Mouse (Mus musculus): ENCODE results near the gene Ugt3a1. TPM values are rescaled to one million over a fixed set of nuclear protein-coding genes. Genes with fewer than 3 reads are reported as not detected.

Ugt3a1 gene
- polyA plus RNA-seq (2012; ENCODE audit: low replicate concordance): not detected in 2 replicates

GRCm38 (mm10) chr15:9276838-9277295 is at the start of gene Ugt3a1:
TSS of gene Ugt3a1 (plus strand) at chr15:9276888.

GRCm38 (mm10) chr15:9335341-9335740 is 58.7 kb downstream of the Ugt3a1 start, which contains the start of gene Ugt3a2:
TSS of gene Ugt3a2 (plus strand) at chr15:9335550.

Other genes with a start within 250 kb of the Ugt3a1 start
- gene Nadk2, start 205.6 kb upstream of the Ugt3a1 start, polyA plus RNA-seq (2012; ENCODE audit: low replicate concordance): 9.3 and 12.9 TPM in 2 replicates
- gene Lmbrd2, start 136.3 kb upstream of the Ugt3a1 start, polyA plus RNA-seq (2012; ENCODE audit: low replicate concordance): 0.98 and 1.5 TPM in 2 replicates
- gene Skp2, start 121.5 kb upstream of the Ugt3a1 start, polyA plus RNA-seq (2012; ENCODE audit: low replicate concordance): 1.4 and 2.7 TPM in 2 replicates
- not detected in 2 replicates for gene Ugt3a2, start 58.7 kb downstream of the Ugt3a1 start, polyA plus RNA-seq (2012; ENCODE audit: low replicate concordance)
- 0.29 TPM in 1 of 2 replicates, not detected in the other for gene Capsl, start 159.1 kb downstream of the Ugt3a1 start, polyA plus RNA-seq (2012; ENCODE audit: low replicate concordance)